Mouse (Mus musculus) kidney, postnatal 0 days (tissue): ENCODE measurements around the gene Ppme1. TPM values are rescaled to one million over a fixed set of nuclear protein-coding genes. Genes with fewer than 3 reads are reported as not detected.

Experiments
- ATAC-seq: fragments of 200-750 bp; cut with Nextera tagmentation; replicated peaks from 2 replicates; pipeline ENCODE4 v1.8.0; 2017; ENCODE audit warnings: low read depth, moderate number of reproducible peaks, moderate TSS enrichment, moderate library complexity; ENCODE audit not compliant: low FRiP score
- DNase-seq: peaks from one replicate; pipeline ENCODE4 v3.0.0-alpha.2; 2016; ENCODE audit warnings: low spot score
- H3K27ac ChIP-seq: fragments of 300-500 bp; sonication (generic); 2 replicates; pipeline ENCODE4 v1.5.1; 2014; ENCODE audit warnings: mild to moderate bottlenecking
- H3K27me3 ChIP-seq: fragments of 300-500 bp; sonication (generic); 2 replicates; pipeline ENCODE4 v1.6.1; 2014; ENCODE audit warnings: low read length, mixed read lengths; ENCODE audit not compliant: insufficient read depth
- H3K36me3 ChIP-seq: fragments of 300-500 bp; sonication (generic); 2 replicates; pipeline ENCODE4 v1.6.1; 2014; ENCODE audit warnings: low read length, mixed read lengths; ENCODE audit not compliant: insufficient read depth
- H3K4me1 ChIP-seq: fragments of 300-500 bp; sonication (generic); replicated peaks from 2 replicates; pipeline ENCODE4 v1.6.1; 2014; ENCODE audit warnings: antibody characterized with exemption, low read length, mixed read lengths; ENCODE audit not compliant: insufficient read depth
- H3K4me2 ChIP-seq: fragments of 300-500 bp; sonication (generic); 2 replicates; pipeline ENCODE4 v1.6.1; 2014; ENCODE audit warnings: mild to moderate bottlenecking, low read length, moderate library complexity, mixed read lengths
- H3K4me3 ChIP-seq: fragments of 300-500 bp; sonication (generic); replicated peaks from 2 replicates; pipeline ENCODE4 v1.5.1; 2014; ENCODE audit warnings: low read depth, low read length
- H3K9ac ChIP-seq: fragments of 300-500 bp; sonication (generic); 2 replicates; pipeline ENCODE4 v1.6.1; 2014; ENCODE audit warnings: low read depth, low read length
- H3K9me3 ChIP-seq: fragments of 300-500 bp; sonication (generic); replicated peaks from 2 replicates; pipeline ENCODE4 v1.6.1; 2016; ENCODE audit warnings: low read length, inconsistent platforms, mixed read lengths
- CTCF ChIP-seq: IDR thresholded peaks from 2 replicates; pipeline ENCODE4 v1.5.1; 2016; ENCODE audit warnings: antibody characterized with exemption, low read depth, mild to moderate bottlenecking, moderate library complexity
- WGBS: fragments of 180-500 bp; shearing (Covaris S2); extraction: QIAGEN DNeasy Blood & Tissue Kit; methylation state at CpG from one replicate; pipeline ENCODE4 v1.1.7; 2014; 5-methylcytosine and 5-hydroxymethylcytosine counted together
- polyA plus RNA-seq: library from polyadenylated mRNA; unstranded; fragments of >200 nt; fragmentation: Nextera tagmentation; extraction: Ambion mirVana; gene quantifications from 2 replicates; pipeline ENCODE4 v1.2.1, GENCODE M21; 2015

The Ppme1 gene
- polyA plus RNA-seq, 1 experiment from 2014 or later: 45.9 TPM

DNA sequence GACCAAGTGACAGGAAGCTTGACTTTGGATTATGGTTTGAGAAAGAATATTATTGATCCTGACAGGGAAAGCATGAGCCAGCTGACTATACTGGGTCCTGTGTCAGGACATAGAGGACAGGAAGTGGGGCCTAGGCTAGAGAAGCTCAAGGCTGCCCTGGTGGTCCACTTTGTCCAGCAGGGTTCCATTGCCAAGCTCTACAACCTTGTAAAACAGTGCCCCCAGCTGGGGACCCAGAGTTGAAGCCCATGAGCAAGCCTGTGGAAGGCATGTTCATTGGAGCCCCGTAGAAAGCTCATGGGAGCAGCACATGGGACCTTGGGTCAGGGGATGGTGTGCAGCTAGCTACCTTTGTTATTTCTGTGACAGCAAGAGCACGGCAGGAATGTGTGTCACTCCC is 20.2 kb upstream of the Ppme1 start:
- Histone ChIP-seq H3K27me3 (no peaks in the 10 kb centered on the region), H3K9ac (no peak overlapping the region), H3K27ac (no peak overlapping the region), H3K9me3 (no peaks in the 10 kb centered on the region), H3K4me2 (no peak overlapping the region), H3K4me1 (no peaks in the 10 kb centered on the region), H3K4me3 (no peak overlapping the region), H3K36me3 (peaks cover 44% of the 10 kb centered on the region)
- ATAC-seq (no peak), DNase-seq (peak; percentile 30)
- WGBS: 69% methylated on average over 2 of the region's 2 CpGs
- TF ChIP-seq CTCF: peak; percentile 61

DNA sequence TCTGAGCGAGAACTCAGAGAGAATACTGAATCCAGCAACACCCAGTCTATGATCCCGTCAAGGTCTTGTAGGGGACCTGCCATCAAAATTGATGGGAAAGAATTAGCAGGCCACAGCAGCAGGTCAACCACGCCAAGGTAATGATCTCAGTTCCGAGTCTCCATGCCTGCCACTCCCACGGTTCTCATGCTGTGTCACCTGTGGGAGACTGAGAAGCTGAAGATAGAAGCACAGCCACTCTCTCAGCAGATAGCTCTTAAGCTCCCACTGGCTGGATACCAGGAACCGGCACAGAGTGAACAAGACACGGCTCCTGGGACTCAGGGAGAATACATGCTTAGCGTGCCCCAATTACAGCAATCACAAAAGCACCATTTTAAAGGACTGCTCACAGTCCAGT is 18.1 kb upstream of the Ppme1 start:
- Histone ChIP-seq H3K27ac (no peak overlapping the region), H3K9ac (no peak overlapping the region), H3K27me3 (no peaks in the 10 kb centered on the region), H3K9me3 (no peaks in the 10 kb centered on the region), H3K4me2 (no peak overlapping the region), H3K36me3 (peaks cover 25% of the 10 kb centered on the region), H3K4me3 (no peak overlapping the region), H3K4me1 (no peaks in the 10 kb centered on the region)
- 64% methylated on average over 8 of the region's 8 CpGs for WGBS
- ATAC-seq (no peak), DNase-seq (no peak)
- TF ChIP-seq CTCF: no peak

DNA sequence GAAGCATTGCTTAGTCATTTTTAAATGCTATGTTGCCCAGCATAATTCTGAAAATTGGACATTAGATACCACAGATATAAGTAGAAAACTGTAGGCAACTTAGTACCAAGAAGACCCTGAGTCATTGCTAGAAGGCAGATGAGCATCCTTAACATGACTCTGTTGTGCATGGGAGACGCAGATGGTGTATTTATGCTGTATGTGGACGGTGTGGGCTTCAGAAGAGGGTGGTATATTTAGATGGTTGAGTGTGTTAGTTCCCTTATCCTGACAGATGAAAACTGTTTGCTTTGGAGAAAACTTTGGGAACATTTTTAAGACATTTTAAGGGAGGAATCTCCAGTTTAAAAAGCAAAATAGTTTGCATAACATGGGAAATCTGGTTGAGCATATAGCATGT is 16.1 kb upstream of the Ppme1 start:
- no peak for DNase-seq
- Histone ChIP-seq H3K4me1 (no peaks in the 10 kb centered on the region), H3K27ac (no peak overlapping the region), H3K27me3 (no peaks in the 10 kb centered on the region), H3K9me3 (no peaks in the 10 kb centered on the region), H3K9ac (no peak overlapping the region), H3K36me3 (peaks cover 21% of the 10 kb centered on the region), H3K4me3 (no peak overlapping the region), H3K4me2 (no peak overlapping the region)
- no peak for TF ChIP-seq CTCF
- 96% methylated on average over 2 of the region's 2 CpGs for WGBS
- no peak for ATAC-seq

DNA sequence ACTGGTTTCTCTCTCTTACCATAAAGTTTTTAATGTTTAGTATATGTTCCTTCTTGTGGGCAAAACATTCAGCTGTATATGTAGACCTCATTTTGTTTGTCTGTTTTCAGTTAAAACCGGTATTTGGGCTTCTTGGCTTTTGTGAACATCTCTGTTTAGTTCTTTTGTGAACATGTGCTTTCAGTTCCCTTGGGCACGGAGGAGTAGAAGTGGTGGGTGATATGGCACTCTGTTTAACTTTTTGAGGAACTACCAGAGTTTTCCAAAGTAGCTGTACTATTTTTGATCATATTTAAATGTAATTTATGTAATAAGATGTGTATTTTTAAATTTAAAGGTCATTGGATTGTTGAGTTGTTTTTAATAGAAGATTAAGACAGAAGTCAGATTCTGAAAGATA is 11.1 kb upstream of the Ppme1 start:
- no peak overlapping the region for H3K9ac ChIP-seq
- TF ChIP-seq CTCF: no peak
- WGBS: 87% methylated on average over 2 of the region's 2 CpGs
- H3K36me3 ChIP-seq: peaks cover 5% of the 10 kb centered on the region; the same call in 1 of the 2 replicates
- no peak overlapping the region for H3K4me2 ChIP-seq
- H3K27me3 ChIP-seq: no peaks in the 10 kb centered on the region
- H3K9me3 ChIP-seq: no peaks in the 10 kb centered on the region
- ATAC-seq: no peak
- H3K27ac ChIP-seq: no peak overlapping the region
- no peak for DNase-seq
- no peak overlapping the region for H3K4me3 ChIP-seq
- no peaks in the 10 kb centered on the region for H3K4me1 ChIP-seq

- TF ChIP-seq CTCF: no peak
- ATAC-seq (0 out of 2 replicates have a peak, but pooled peaks have one; percentile 21), DNase-seq (no peak)
- H3K36me3 ChIP-seq: peaks cover 5% of the 10 kb centered on the region; the same call in 1 of the 2 replicates
- no peaks in the 10 kb centered on the region for H3K27me3 ChIP-seq
- H3K9me3 ChIP-seq: no peaks in the 10 kb centered on the region
- no peak overlapping the region for H3K9ac ChIP-seq
- no peak overlapping the region for H3K4me2 ChIP-seq
- no peak overlapping the region for H3K27ac ChIP-seq
- no peak overlapping the region for H3K4me3 ChIP-seq
- H3K4me1 ChIP-seq: no peaks in the 10 kb centered on the region
These were observed 9.1 kb upstream of the Ppme1 start for GRCm38 (mm10) chr7:100381161-100381560.

DNA sequence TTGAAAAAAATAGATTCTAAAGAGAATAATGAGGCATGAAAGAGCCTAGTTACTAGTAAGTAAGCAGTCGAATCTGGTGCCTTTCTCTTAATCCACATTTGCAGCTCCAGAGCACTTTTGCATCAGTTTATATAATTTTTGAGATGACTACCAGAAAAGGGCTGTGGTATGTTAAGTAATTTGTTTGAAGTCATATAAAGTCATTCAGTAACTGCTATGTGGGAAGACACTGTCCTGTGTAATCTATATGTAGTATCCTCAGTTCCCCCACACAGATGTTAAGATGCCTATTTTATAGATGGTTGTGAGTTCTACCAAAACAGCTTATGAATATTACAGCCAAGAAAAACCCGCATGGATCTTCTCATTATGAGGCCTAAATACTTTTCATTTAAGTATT is 6.2 kb upstream of the Ppme1 start:
- Histone ChIP-seq H3K4me3 (no peak overlapping the region), H3K4me2 (no peak overlapping the region), H3K36me3 (peaks cover 5% of the 10 kb centered on the region; the same call in 1 of the 2 replicates), H3K27ac (no peak overlapping the region), H3K27me3 (no peaks in the 10 kb centered on the region), H3K4me1 (no peaks in the 10 kb centered on the region), H3K9me3 (no peaks in the 10 kb centered on the region), H3K9ac (no peak overlapping the region)
- WGBS: 94% methylated on average over 2 of the region's 2 CpGs
- TF ChIP-seq CTCF: no peak
- DNase-seq (no peak), ATAC-seq (no peak)

GRCm38 (mm10) chr7:100372452-100372980 is 409 bp upstream of the Ppme1 start:
- H3K36me3 ChIP-seq: no peaks in the 10 kb centered on the region
- H3K4me3 ChIP-seq: peak overlapping the region; percentile 44
- TF ChIP-seq CTCF: no peak
- 5% methylated on average over 17 of the region's 17 CpGs for WGBS
- H3K27ac ChIP-seq: peak overlapping the region; percentile 70
- H3K9ac ChIP-seq: peak overlapping the region; percentile 43
- 0 out of 2 replicates have a peak, but pooled peaks cover 5% of the 10 kb centered on the region for H3K4me1 ChIP-seq
- H3K27me3 ChIP-seq: no peaks in the 10 kb centered on the region
- H3K9me3 ChIP-seq: no peaks in the 10 kb centered on the region
- DNase-seq: peak; percentile 58
- ATAC-seq: no peak
- peak overlapping the region; percentile 55 for H3K4me2 ChIP-seq
